Mouse (Mus musculus): ENCODE results near the gene Enah. TPM values are rescaled to one million over a fixed set of nuclear protein-coding genes. Genes with fewer than 3 reads are reported as not detected.

Enah gene
- polyA plus RNA-seq, 1 experiment from 2014 or later = 30.6 TPM

DNA sequence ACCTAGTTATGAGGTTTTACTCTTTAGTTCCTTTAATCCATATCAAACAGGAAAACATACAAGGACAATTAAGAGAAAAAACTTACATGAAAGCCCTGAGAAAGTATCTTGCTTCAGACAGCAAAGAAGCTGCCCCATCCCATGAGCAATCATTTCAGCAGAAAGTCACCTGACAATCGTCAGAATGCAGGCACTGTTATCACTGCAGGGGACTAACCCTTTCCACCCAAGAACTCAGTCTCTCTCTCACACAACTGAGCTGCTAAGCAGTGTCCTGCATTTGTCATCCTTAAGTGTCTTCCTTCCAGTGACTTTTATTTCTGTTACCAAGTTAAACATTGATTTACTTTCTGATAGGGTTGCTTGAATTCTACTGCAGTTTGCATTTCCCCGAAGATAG lies 82.7 kb downstream of the Enah start:
- no peaks in the 10 kb centered on the region for H3K27me3 ChIP-seq (replicated peaks; ENCODE audit: low read depth, poor library complexity, severe bottlenecking)
- DNase-seq (ENCODE audit: low spot score) = no peak
- WGBS = 65% methylated on average over 2 of the region's 2 CpGs
- H3K9me3 ChIP-seq = no peaks in the 10 kb centered on the region
- no peak overlapping the region for H3K4me3 ChIP-seq
- H3K4me1 ChIP-seq = no peaks in the 10 kb centered on the region
- peaks cover 18% of the 10 kb centered on the region for H3K36me3 ChIP-seq (replicated peaks)
- no peak overlapping the region for H3K27ac ChIP-seq (replicated peaks)

DNA sequence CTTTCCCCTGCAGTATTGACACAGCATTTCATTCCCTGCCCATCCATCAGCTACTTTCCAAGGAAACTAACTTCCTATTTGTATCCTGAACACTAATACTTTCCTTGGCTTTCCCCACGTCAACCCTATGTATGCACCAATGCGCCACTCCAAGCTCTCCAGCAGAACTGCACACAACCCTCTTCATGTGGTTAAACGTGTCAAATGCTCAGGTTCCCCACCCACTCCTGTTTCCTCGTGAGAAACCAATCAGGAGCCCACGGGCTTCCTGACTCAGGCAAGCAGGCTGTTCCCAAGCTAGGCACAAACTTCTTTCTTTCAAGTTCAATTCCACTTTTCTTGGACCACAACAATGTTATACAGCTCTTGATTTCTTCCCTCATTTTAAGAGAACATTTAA lies 91.4 kb downstream of the Enah start:
- Histone ChIP-seq H3K9me3 (no peaks in the 10 kb centered on the region), H3K4me1 (no peaks in the 10 kb centered on the region), H3K4me3 (no peak overlapping the region), H3K27ac (replicated peaks) (no peak overlapping the region), H3K27me3 (replicated peaks; ENCODE audit: low read depth, poor library complexity, severe bottlenecking) (no peaks in the 10 kb centered on the region), H3K36me3 (replicated peaks) (peaks cover 66% of the 10 kb centered on the region)
- DNase-seq (ENCODE audit: low spot score) = no peak
- WGBS = 82% methylated on average over 5 of the region's 5 CpGs

DNA sequence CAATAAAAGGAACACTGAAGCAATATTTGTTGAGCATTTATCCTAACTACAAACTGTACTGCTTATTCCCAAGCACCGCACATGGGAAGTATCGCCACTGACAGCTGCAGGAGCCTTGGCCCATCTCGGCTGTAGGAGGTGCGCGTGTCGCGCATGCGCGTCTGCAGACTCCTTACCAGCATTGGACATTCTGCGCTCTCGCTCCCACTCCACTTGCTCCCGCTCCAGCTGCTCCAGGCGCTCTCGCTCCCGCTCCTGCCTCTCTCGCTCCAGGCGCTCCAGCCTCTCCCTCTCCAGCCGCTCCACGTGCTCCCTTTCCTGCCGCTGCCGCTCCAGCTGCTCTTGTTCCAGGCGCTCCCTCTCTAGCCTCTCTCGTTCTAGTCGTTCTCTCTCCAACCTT lies 96.4 kb downstream of the Enah start:
- no peaks in the 10 kb centered on the region for H3K27me3 ChIP-seq (replicated peaks; ENCODE audit: low read depth, poor library complexity, severe bottlenecking)

DNA sequence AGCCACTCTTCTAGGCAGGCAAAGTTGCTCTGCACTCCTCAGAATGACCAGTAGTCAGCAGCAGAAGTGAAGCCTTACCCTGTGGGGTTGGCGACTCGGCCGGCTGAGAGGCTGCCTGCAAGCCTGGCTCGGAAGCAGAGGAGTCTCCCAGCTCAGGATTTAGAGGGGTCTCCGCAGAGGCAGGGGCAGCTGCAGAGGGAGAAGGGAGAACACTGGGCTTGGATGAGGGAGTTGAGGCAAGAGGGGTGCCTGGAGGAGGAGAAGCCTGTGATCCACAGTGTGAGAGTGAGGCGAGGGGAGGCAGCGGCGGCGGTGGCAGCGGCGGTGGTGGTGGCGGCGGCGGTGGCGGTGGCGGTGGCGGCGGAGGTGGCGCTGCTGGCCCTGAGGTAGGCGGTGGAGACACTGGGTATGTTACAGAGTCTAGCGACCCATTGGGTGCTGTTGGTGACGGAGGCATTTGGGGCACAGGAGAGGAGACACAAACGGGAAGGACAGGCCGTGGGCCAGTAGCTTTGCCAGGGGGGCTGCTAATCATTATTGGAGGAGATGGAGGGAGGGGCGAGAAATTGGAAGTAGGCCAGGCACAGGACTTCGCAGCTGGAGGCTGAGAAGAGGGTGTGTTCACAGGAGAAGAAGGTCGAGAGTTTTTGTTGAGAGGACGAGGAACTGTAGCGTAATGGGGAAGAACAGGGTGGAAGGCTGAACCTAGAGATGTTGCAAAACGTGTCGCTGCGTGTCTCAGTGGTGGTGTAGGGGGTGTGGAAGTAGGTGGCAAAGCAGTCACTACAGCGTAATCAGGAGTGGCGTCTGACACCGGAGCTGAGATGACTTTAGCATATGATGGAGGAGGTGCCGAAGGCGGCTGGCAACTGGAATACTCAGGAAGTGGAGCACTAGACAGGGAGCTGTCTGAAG lies 98.0 kb downstream of the Enah start:
- no peak for DNase-seq (ENCODE audit: low spot score)

More for the DNA sequence above, 96.4 kb downstream of the Enah start:
- H3K4me1 ChIP-seq = peaks cover 5% of the 10 kb centered on the region
- 80% methylated on average over 24 of the region's 24 CpGs for WGBS
- DNase-seq (ENCODE audit: low spot score) = peak; percentile 64
- no peaks in the 10 kb centered on the region for H3K9me3 ChIP-seq
- no peak overlapping the region for H3K4me3 ChIP-seq
- no peak overlapping the region for H3K27ac ChIP-seq (replicated peaks)
- peaks cover 77% of the 10 kb centered on the region for H3K36me3 ChIP-seq (replicated peaks)

DNA sequence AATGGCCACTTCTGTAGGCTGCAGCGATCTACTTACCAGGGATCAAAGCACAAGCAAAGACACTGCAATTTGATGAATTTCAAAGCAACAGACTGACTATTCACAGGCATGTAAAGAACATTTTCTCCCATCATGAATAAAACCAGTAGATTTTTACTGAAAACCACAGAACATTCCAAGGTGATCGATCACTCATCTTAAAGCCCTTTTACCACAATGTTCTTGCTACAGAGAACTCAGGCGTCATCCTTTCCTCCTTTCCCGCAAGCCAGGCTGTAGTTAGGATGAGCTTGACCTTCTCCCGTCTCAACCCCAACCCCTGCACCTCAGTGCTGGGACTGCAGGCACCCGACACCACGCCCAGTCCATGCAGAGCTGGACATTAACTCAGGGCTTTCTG lies 107.9 kb downstream of the Enah start:
- H3K4me1 ChIP-seq = no peaks in the 10 kb centered on the region
- no peaks in the 10 kb centered on the region for H3K9me3 ChIP-seq
- 94% methylated on average over 7 of the region's 7 CpGs for WGBS
- H3K4me3 ChIP-seq = no peak overlapping the region
- H3K36me3 ChIP-seq (replicated peaks) = peaks cover 79% of the 10 kb centered on the region
- H3K27me3 ChIP-seq (replicated peaks; ENCODE audit: low read depth, poor library complexity, severe bottlenecking) = no peaks in the 10 kb centered on the region
- DNase-seq (ENCODE audit: low spot score) = no peak
- H3K27ac ChIP-seq (replicated peaks) = no peak overlapping the region

More for the DNA sequence above, 98.0 kb downstream of the Enah start:
- Histone ChIP-seq H3K4me3 (peak overlapping the region; percentile 31; the same call in 1 of the 2 replicates), H3K9me3 (no peaks in the 10 kb centered on the region), H3K27ac (replicated peaks) (no peak overlapping the region), H3K36me3 (replicated peaks) (peaks cover 82% of the 10 kb centered on the region), H3K4me1 (peaks cover 5% of the 10 kb centered on the region), H3K27me3 (replicated peaks; ENCODE audit: low read depth, poor library complexity, severe bottlenecking) (no peaks in the 10 kb centered on the region)
- 80% methylated on average over 37 of the region's 37 CpGs for WGBS

DNA sequence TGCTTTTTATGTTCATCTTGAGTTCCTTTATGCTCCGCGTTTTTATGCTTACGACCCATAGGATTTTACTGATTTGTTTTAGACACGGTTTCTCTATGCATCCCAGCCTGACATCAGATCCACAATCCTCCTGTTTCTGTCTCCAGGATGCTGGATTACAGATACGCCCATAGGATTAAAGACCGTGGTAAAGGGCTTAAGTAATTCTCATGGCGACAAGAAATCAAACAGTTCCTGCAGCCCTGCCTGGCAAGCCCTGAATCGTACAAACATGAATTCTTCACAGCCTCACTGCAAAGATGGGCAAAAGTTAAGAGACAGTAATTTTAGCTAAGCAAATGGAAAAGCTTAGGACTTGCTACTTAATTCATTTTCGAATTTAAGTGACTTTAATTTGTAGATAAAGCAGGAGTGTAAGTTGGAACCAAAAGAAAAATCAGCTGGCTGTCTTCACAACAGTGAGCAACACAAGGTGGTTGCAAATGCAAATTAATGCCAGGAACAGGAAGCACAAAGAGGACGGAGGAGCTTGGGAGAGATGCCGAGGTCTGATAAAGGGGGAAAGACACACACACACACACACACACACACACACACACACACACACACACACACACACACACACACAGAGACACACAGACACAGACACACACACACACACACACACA lies 118.0 kb downstream of the Enah start:
- Histone ChIP-seq H3K4me1 (no peaks in the 10 kb centered on the region), H3K27ac (replicated peaks) (no peak overlapping the region), H3K4me3 (no peak overlapping the region), H3K27me3 (replicated peaks; ENCODE audit: low read depth, poor library complexity, severe bottlenecking) (no peaks in the 10 kb centered on the region), H3K9me3 (no peaks in the 10 kb centered on the region), H3K36me3 (replicated peaks) (peaks cover 45% of the 10 kb centered on the region)
- 79% methylated on average over 11 of the region's 11 CpGs for WGBS
- DNase-seq (ENCODE audit: low spot score) = no peak

DNA sequence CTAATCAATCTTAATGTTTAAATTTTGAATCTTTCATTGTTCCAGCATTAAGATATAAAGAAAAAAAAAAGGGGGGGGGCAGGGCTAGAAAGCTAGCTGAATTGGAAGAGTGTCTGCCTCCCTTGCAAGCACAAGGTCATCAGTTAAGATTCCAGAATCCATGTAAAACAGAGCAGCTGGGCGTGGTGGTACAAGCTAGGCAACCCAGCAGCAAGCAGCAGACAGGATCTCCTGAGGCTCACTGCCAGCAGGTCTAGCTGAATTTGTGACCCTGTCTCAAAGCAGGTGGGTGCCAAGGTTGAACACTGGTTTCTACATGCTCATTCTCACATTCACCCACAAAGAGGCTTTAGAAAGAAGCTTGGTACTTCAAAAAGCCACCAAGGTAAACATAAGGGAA lies 118.9 kb downstream of the Enah start:
- Histone ChIP-seq H3K27ac (replicated peaks) (no peak overlapping the region), H3K4me3 (no peak overlapping the region), H3K4me1 (no peaks in the 10 kb centered on the region), H3K9me3 (no peaks in the 10 kb centered on the region), H3K36me3 (replicated peaks) (peaks cover 35% of the 10 kb centered on the region), H3K27me3 (replicated peaks; ENCODE audit: low read depth, poor library complexity, severe bottlenecking) (no peaks in the 10 kb centered on the region)
- no peak for DNase-seq (ENCODE audit: low spot score)
- 85% methylated on average over 1 of the region's 1 CpGs for WGBS

DNA sequence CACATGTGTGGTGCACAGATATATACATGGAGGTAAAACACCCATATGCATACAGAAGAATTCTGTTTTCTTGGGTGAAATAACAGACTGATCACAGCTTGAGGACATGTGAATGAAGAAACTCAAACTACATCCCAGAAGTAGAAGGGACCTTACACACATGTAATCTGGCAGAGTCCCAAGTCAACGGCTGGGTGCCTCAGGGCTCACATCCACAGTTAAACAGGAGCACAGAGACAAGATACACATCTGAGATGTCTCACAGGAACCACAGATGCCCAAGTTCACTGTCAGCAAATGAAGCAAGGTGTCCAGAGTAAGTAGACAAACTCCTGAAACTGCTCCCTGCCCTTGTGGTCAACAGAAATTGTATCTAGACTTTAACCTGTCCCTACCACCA lies 120.8 kb downstream of the Enah start:
- no peak overlapping the region for H3K4me3 ChIP-seq
- no peak for DNase-seq (ENCODE audit: low spot score)
- H3K36me3 ChIP-seq (replicated peaks) = peaks cover 16% of the 10 kb centered on the region
- H3K4me1 ChIP-seq = no peaks in the 10 kb centered on the region
- H3K9me3 ChIP-seq = no peaks in the 10 kb centered on the region
- H3K27ac ChIP-seq (replicated peaks) = no peak overlapping the region
- 80% methylated on average over 1 of the region's 1 CpGs for WGBS
- H3K27me3 ChIP-seq (replicated peaks; ENCODE audit: low read depth, poor library complexity, severe bottlenecking) = no peaks in the 10 kb centered on the region

DNA sequence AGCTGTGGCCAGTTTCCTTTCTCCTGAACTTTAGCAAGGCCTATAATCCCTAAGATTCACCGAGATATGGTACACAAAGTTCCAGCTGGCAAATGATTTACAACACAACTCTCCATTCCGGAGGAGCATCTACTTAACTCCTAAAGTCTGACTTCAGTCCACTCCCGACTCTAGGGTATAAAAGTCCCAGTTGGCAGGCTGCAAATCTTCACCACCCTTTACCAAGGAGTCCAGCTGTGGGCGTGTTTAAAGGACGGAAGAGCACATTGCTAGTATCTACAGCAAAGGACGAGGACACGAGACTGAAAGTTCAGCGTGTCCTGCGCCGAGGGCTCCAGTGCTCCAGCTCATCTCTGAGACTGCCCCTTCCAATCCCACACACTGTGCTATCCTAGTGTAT lies 122.8 kb downstream of the Enah start:
- H3K27me3 ChIP-seq (replicated peaks; ENCODE audit: low read depth, poor library complexity, severe bottlenecking) = no peaks in the 10 kb centered on the region
- H3K36me3 ChIP-seq (replicated peaks) = no peaks in the 10 kb centered on the region; the same call in 1 of the 2 replicates
- no peaks in the 10 kb centered on the region for H3K9me3 ChIP-seq
- no peaks in the 10 kb centered on the region for H3K4me1 ChIP-seq
- no peak overlapping the region for H3K4me3 ChIP-seq
- 90% methylated on average over 10 of the region's 10 CpGs for WGBS
- no peak overlapping the region for H3K27ac ChIP-seq (replicated peaks)
- no peak for DNase-seq (ENCODE audit: low spot score)

DNA sequence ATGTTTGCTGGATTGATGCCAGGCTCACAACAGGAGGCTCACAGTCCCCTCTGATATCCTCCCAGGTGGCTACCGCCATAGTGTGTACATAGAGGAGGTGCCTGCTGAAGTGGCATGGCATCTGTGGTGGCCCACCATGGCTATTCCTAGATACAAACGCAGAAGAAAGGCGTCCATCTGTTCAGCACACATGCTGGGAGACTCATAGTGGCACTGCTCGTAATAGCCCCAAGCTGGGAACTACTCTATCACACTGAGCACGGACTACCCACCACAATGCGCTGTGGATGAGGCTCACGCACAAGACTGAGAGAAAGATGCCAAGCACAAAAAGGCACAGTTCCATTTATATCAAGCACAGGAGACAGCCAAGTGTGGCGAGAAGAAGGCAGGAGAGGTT lies 126.1 kb downstream of the Enah start:
- DNase-seq (ENCODE audit: low spot score) = no peak
- H3K36me3 ChIP-seq (replicated peaks) = no peaks in the 10 kb centered on the region; the same call in 1 of the 2 replicates
- no peak overlapping the region for H3K4me3 ChIP-seq
- no peaks in the 10 kb centered on the region for H3K9me3 ChIP-seq
- no peak overlapping the region for H3K27ac ChIP-seq (replicated peaks)
- H3K27me3 ChIP-seq (replicated peaks; ENCODE audit: low read depth, poor library complexity, severe bottlenecking) = no peaks in the 10 kb centered on the region
- WGBS = 84% methylated on average over 8 of the region's 8 CpGs
- H3K4me1 ChIP-seq = peaks cover 3% of the 10 kb centered on the region; the same call in 1 of the 2 replicates

DNA sequence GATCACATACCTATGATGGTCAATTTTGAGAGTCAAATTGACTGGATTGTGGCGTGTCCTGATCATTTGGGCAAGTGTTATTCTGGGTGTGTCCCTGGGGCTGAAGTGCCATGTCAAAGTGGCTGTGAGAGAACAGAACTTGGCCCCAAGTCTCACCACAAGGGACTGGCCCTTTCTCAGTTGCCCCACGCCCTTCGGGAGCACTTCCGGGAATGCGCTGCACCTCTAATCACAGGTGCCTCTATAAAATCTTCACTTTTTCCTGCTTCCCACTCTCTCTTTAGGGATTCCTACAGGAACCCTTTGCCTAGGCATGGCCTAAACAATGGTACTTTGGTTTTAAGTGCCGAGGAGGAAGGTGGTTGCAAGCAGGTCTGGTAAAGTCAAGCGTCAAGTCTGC lies 130.1 kb downstream of the Enah start:
- Histone ChIP-seq H3K9me3 (no peaks in the 10 kb centered on the region), H3K27me3 (replicated peaks; ENCODE audit: low read depth, poor library complexity, severe bottlenecking) (peaks cover 4% of the 10 kb centered on the region; the same call in 1 of the 2 replicates), H3K27ac (replicated peaks) (no peak overlapping the region), H3K4me1 (peaks cover 3% of the 10 kb centered on the region; the same call in 1 of the 2 replicates), H3K36me3 (replicated peaks) (no peaks in the 10 kb centered on the region), H3K4me3 (no peak overlapping the region)
- WGBS = 86% methylated on average over 7 of the region's 7 CpGs
- DNase-seq (ENCODE audit: low spot score) = no peak

DNA sequence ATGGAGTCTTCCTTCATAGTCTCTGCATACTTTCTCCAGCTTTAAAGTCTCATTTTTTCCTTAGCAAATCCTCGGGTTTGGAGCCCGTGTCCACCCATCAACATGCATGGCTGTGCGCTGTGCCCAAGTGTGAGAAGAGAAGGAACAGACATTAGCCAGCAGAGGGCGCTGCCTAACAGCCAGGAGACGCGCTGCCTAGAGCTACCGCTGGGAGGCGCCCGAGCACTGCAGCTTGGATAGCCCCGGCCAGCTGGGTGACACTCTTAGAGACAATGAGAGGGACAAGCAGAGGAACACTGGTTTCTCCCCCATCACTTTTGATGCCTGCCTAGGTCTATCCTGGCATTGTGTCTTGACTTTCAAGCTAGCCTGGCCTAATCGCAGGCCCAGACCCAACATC lies 131.0 kb downstream of the Enah start:
- 8% methylated on average over 11 of the region's 11 CpGs for WGBS
- Histone ChIP-seq H3K4me1 (peaks cover 5% of the 10 kb centered on the region; the same call in 1 of the 2 replicates), H3K27me3 (replicated peaks; ENCODE audit: low read depth, poor library complexity, severe bottlenecking) (peaks cover 4% of the 10 kb centered on the region; the same call in 1 of the 2 replicates), H3K9me3 (no peaks in the 10 kb centered on the region), H3K36me3 (replicated peaks) (no peaks in the 10 kb centered on the region), H3K27ac (replicated peaks) (peak overlapping the region; percentile 77), H3K4me3 (0 out of 2 replicates have a peak overlapping the region, but pooled peaks have one; percentile 18)
- DNase-seq (ENCODE audit: low spot score) = peak; percentile 92
